Mouse (Mus musculus): ENCODE measurements around the gene Hnrnpl. TPM values are rescaled to one million over a fixed set of nuclear protein-coding genes. Genes with fewer than 3 reads are reported as not detected.
A peak's percentile ranks its signal among the peaks of the same experiment; 100 is the strongest.

The Hnrnpl gene
- total RNA-seq, 2 experiments from 2014 or later = 244 to 291 TPM

DNA sequence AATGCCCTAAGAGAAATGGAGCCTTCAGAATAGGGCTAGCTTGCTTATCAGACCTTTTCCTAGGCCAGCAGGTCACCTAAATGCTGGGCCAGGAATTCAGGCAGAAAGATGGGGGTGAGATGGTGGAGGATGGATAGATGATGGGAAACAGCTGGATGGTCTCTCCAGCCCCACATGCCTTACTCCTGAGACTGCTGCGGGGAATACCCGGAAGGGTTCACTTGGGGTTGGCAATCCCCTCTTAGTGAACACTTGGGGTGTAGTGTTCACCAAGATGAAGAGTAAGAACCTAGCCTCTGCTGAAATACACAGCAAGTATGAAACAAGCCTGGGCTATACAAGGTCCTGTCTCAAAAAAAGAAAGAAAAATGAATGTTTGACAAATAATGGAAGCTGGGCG lies 19.1 kb upstream of the Hnrnpl start:
- DNase-seq = no peak

DNA sequence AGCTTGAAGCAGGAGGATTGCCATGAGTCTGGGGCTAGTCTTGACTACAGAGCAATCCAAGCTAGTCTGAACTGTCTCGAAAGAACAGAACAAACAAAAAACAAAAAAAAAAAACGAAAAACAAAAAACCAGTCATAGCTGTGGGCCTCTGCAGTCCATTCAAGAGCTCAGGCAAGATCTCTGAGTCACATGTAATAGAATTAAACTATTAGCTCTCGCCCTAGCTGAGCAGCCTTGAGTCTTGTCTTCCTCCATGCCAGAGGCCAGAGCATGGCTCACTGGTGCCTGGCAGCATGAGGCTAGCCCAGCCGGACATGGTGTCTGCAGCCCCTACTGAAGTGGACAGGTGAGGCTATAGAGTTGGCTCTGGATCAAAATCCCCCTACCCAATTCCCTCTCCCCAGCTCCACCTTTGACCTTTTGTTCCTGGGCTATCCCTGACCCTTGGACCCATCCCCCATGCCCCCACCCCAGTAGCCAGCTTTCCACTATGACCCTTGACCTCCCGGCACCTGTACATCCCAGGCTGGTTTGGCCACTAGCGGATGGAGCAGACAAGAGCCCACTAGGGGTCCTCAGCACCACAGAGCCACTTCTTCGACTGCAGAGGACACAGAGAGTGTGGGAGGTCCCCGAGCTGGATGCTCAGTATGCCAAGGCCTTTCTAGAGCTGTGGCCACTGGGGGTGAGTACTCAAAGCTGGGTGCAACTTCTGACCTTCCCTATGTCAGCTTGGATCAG lies 18.1 kb upstream of the Hnrnpl start:
- no peak for DNase-seq

GRCm38 (mm10) chr7:28791706-28792105 lies 16.6 kb upstream of the Hnrnpl start:
- no peak for DNase-seq

DNA sequence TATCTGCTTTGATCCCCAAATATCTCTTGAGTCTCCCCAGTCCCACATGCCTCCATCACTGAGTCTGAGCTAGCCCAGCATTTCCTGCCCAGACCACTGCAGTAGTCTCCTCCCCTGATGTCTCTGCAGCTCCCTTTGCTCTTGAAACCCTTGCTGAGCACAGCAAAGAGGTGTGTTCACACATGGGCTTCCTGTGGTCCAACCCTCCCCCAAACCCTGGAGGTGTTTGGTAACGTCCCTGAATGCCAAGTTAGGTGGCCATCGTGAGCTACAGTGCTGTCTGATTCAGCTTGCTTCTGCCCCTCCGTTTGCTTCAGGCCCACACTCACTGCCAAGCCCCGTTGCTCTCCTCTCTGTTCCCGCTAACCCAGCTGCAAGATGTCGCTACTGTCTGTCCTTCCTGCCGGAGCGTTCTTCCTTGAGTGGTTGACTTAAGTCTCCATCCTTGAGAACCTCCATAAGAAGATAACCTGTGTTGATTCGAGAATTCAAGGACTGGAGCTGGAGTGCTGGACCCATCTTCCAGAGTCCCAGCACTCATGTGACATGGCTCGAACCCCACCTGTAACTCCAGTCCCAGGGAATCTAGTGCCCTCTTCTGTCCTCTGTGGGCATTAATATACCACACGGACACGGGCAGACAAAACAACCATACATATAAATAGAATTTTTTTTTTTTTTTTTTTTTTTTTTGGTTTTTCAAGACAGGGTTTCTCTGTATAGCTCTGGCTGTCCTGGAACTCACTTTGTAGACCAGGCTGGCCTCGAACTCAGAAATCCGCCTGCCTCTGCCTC lies 15.8 kb upstream of the Hnrnpl start:
- no peak for DNase-seq

DNA sequence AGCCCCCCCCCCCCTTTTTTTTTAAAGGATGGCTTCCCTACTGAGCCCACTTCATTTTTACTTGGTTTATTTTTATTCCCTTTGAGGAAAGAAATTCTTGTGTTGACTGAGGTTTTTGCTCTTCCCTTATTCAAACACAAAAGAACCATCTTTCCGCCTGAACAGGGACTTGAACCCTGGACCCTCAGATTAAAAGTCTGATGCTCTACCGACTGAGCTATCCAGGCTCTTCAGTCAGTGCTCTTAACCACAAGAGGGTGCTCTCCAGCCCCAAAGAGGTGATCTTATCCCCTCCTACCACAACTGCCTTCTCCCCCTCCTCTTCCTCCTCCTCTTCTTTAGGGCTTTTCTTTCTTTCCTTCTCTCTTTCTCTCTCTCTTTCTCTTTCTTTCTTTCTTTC lies 14.5 kb upstream of the Hnrnpl start:
- no peak for DNase-seq

GRCm38 (mm10) chr7:28794496-28794895 lies 13.8 kb upstream of the Hnrnpl start:
- no peak for DNase-seq

DNA sequence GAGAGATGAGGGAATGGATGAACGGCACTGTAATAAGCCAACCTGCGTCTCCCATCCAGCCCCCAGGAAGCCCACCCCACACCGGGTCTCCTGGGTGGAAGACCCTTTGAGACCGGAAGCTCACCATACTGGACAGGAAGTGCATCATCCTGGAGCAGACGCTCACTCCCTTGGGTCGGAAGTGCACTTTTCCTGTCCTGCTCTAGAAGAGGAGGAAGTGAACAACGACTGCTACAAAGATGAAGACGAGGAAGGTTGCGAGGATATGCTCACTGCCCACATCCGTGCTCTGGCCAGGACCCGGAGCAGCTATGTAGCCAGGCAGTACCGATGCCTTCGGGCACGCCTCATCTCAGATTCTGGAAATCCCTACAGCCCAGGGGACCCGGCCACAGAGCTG lies 12.5 kb upstream of the Hnrnpl start:
- no peak for DNase-seq

- peak; percentile 87 for DNase-seq
Measured at GRCm38 (mm10) chr7:28796562-28796975, 11.8 kb upstream of the Hnrnpl start.

DNA sequence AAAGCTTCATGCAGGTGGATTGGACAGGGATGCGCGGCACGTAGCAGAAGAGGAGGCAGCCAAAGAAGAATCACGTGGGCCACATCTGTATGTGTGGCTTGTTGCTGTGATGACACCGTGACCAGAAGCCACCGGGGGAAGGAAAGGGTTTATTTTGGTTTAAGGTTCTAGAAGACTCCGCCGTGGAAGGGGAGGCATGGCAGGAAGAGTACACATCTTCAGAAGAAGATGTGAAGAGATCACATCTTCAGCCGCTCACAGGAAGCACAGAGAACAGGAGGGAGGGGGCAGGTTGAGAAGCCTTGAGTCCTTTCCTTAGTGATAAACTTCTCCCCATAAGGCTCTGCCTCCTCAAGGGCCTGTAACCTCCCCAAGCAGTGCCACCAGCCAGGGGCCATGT lies 8.3 kb upstream of the Hnrnpl start:
- DNase-seq = no peak

GRCm38 (mm10) chr7:28801451-28801850 lies 6.9 kb upstream of the Hnrnpl start:
- DNase-seq = no peak

DNA sequence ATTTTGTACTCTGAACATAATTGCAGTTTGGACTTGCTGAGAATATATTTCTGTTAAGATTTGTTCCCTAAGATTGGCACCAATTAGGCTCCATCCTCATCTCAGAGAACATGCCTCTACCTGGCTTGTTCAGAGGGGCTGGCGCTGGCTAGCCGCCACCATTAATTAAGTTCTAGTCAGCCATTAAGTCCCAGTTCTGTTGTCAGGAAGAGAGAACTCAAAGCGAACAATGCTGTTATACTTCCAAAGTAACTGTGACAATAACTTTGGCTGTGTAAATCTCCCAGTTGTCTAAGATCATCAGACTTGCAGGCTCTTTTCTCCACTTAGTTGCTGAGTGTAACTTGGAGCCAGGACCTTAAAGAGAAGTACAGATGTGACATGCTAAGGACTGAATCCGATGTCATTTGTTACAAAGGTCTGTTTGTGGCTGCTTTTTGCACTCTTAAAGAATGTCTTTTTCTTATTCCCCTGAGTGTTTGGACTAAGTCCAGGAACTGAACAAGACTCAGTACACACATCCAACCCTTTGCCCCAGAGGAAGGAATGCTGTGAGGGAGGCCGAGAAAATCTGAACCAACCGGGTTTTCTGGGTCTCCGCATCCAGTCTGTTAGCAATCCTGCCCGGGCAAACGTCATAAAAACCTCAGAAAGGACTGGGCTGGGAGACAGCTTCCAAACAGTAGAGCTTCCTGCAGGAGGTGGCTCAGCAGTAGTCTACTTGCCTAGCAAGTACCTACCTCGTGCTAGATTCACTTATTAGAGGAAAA lies 6.3 kb upstream of the Hnrnpl start:
- DNase-seq = no peak

- no peak for DNase-seq
Measured at GRCm38 (mm10) chr7:28802846-28803588, 5.3 kb upstream of the Hnrnpl start.

- no peak for DNase-seq
Measured at GRCm38 (mm10) chr7:28803756-28804155, 4.6 kb upstream of the Hnrnpl start.

DNA sequence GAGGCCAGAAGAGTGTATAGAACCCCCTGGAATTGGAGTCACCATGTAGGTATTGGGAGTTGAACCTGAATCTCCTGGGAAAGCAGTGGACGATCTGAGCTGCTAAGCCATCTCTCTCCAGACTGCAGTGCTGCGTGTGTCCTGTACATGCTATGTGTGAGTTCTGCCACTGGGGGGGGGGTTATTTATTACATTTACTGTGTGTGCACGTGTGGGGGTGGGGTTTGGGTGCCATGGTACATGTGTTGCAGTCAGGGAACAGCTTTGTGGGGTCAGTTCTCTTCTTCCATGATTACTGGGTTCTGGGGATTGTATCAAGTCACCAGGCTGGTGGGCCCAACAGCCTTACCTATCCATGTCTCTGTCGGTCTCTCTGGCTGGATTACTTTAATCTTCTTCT lies 1.5 kb upstream of the Hnrnpl start:
- no peak for DNase-seq

DNA sequence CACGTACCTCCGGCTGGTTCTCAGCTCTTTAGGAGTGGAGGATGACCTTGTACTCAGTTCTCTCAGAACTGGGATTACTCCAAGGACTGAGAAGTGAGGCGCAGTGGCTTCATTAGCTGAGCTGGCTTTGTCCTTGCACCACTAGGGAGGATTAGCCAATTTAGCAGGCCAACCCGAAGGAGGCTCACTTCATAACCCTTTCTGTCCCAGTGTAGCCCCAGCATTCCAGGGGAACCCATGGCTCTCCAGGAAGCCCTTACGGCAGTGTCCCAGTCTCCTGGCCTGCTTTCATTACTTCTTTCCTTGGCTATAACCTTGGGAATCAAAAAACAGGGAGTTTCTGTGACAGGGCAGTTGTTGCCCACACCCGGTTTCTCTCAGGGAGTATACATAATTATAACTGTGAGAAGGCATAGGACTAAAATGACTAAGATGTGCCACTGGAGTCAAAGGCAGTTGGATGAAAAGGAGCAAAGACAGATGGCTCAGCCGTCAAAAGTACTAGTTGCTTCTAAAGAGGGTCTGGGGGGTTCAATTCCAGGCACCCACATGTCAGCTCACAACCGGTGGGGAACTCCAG lies 610 bp upstream of the Hnrnpl start:
- no peak for DNase-seq

DNA sequence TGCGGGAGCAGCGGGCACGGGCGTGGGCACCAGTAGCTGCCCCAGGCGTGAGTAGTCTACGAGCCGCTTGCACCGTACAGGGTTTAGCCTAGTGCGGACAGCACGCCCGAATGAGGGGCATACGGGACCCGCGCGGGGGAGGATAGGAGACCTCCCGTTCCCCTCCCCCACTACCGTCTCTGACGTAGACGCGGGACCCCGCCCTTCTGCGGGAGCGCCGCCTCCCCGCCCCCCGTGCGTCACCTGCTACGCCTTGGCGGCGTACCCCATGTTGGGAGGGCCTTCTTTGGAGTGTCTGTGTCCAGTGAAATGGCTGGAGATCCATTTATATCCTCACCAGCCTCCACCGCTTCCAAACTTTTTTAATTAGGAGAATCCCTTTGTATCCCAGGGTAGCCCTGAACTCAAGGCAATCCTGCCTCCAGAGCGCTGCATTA lies 634 bp downstream of the Hnrnpl start:
- DNase-seq = peak; percentile 98

DNA sequence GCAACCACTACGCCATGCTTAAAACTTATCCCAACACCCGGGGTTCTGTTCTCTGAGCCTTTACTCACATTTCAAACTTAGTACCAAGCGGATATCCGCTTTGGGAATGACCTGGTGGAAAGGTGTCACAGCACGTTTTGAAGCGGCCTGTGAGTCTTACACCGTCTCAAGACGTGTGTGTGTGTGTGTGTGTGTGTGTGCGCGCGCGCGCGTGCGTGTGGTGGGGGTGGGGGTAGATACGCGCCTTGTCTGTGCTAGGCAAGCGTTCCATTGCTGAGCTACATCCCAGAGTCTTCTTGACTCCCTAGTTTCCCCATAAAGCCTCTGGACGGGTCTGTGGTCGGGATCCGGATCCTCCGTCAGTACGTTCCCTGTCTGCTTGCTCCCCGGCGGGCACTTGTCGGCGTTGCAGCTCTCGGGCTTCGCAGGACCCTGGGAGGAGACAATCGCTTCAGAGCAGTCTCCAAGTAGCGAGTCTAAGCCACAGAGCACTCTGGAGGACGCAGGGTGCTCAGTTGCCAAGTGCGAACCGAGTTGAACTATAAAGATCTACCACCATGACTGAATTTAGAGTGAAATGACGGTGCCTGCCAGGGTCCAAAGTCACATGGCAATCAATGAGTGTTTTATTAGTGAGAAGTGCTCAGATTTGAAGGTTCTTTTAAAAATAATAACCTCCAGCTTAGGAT lies 1.2 kb downstream of the Hnrnpl start:
- DNase-seq = peak; percentile 68

GRCm38 (mm10) chr7:28810107-28811066 lies 2.0 kb downstream of the Hnrnpl start:
- peak; percentile 98 for DNase-seq

- peak; percentile 97 for DNase-seq
Measured at GRCm38 (mm10) chr7:28811228-28811627, 2.9 kb downstream of the Hnrnpl start.

Measured in gastrocnemius, postnatal 10 days (tissue).